Mouse (Mus musculus): ENCODE data around the gene Lat2. TPM values are rescaled to one million over a fixed set of nuclear protein-coding genes. Genes with fewer than 3 reads are reported as not detected.

Gene Lat2
- polyA plus RNA-seq, 1 experiment from 2014 or later, result 1.6 TPM

- 80% methylated on average over 8 of the region's 8 CpGs for WGBS (ENCODE audit: insufficient replicate concordance)
- DNase-seq (no peak), ATAC-seq (ENCODE audit: low read depth) (no peak)
- H3K4me1 ChIP-seq (replicated peaks), result peaks cover 6% of the 10 kb centered on the region
- peak overlapping the region; percentile 24; the same call in 1 of the 2 replicates for H3K27ac ChIP-seq
- H3K36me3 ChIP-seq, result peaks cover 36% of the 10 kb centered on the region
- H3K9me3 ChIP-seq (replicated peaks), result no peaks in the 10 kb centered on the region
- no peaks in the 10 kb centered on the region for H3K27me3 ChIP-seq
- H3K4me3 ChIP-seq (replicated peaks), result no peak overlapping the region
- no peak overlapping the region for H3K4me2 ChIP-seq
- no peak overlapping the region for H3K9ac ChIP-seq
These were observed 529 bp downstream of the Lat2 start for GRCm38 (mm10) chr5:134614296-134614695.

- Histone ChIP-seq H3K4me2 (no peak overlapping the region), H3K27ac (no peak overlapping the region; the same call in 1 of the 2 replicates), H3K27me3 (no peaks in the 10 kb centered on the region), H3K9me3 (replicated peaks) (no peaks in the 10 kb centered on the region), H3K36me3 (peaks cover 30% of the 10 kb centered on the region), H3K9ac (no peak overlapping the region), H3K4me1 (replicated peaks) (peaks cover 6% of the 10 kb centered on the region), H3K4me3 (replicated peaks) (no peak overlapping the region)
- ATAC-seq (ENCODE audit: low read depth) (no peak), DNase-seq (no peak)
- WGBS (ENCODE audit: insufficient replicate concordance), result 62% methylated on average over 9 of the region's 9 CpGs
These were observed 1.1 kb downstream of the Lat2 start for GRCm38 (mm10) chr5:134613727-134614126.

- Histone ChIP-seq H3K4me2 (no peak overlapping the region), H3K4me1 (replicated peaks) (peaks cover 6% of the 10 kb centered on the region), H3K4me3 (replicated peaks) (no peak overlapping the region), H3K36me3 (peaks cover 14% of the 10 kb centered on the region), H3K27ac (no peak overlapping the region), H3K9me3 (replicated peaks) (no peaks in the 10 kb centered on the region), H3K9ac (no peak overlapping the region), H3K27me3 (no peaks in the 10 kb centered on the region)
- WGBS (ENCODE audit: insufficient replicate concordance), result 36% methylated on average over 8 of the region's 8 CpGs
- DNase-seq (no peak), ATAC-seq (ENCODE audit: low read depth) (no peak)
These were observed 2.9 kb downstream of the Lat2 start for GRCm38 (mm10) chr5:134611810-134612521.

GRCm38 (mm10) chr5:134609916-134610643 lies 4.7 kb downstream of the Lat2 start:
- Histone ChIP-seq H3K4me3 (replicated peaks) (no peak overlapping the region), H3K4me2 (no peak overlapping the region), H3K36me3 (no peaks in the 10 kb centered on the region; the same call in 1 of the 2 replicates), H3K9ac (no peak overlapping the region), H3K9me3 (replicated peaks) (no peaks in the 10 kb centered on the region), H3K27ac (no peak overlapping the region), H3K27me3 (no peaks in the 10 kb centered on the region), H3K4me1 (replicated peaks) (peaks cover 6% of the 10 kb centered on the region)
- ATAC-seq (ENCODE audit: low read depth) (no peak), DNase-seq (no peak)
- 75% methylated on average over 12 of the region's 12 CpGs for WGBS (ENCODE audit: insufficient replicate concordance)

- ATAC-seq (ENCODE audit: low read depth) (peak; percentile 42; the same call in 1 of the 2 replicates), DNase-seq (no peak)
- Histone ChIP-seq H3K36me3 (no peaks in the 10 kb centered on the region), H3K27me3 (no peaks in the 10 kb centered on the region), H3K9ac (no peak overlapping the region), H3K9me3 (replicated peaks) (no peaks in the 10 kb centered on the region), H3K4me3 (replicated peaks) (no peak overlapping the region), H3K27ac (0 out of 2 replicates have a peak overlapping the region, but pooled peaks have one; percentile 34), H3K4me1 (replicated peaks) (peaks cover 6% of the 10 kb centered on the region), H3K4me2 (no peak overlapping the region)
- WGBS (ENCODE audit: insufficient replicate concordance), result 18% methylated on average over 5 of the region's 5 CpGs
These were observed 7.7 kb downstream of the Lat2 start for GRCm38 (mm10) chr5:134607121-134607520.

- no peaks in the 10 kb centered on the region for H3K9me3 ChIP-seq (replicated peaks)
- H3K36me3 ChIP-seq, result no peaks in the 10 kb centered on the region
- H3K4me1 ChIP-seq (replicated peaks), result no peaks in the 10 kb centered on the region; the same call in 1 of the 2 replicates
- no peak overlapping the region for H3K4me3 ChIP-seq (replicated peaks)
- ATAC-seq (ENCODE audit: low read depth), result no peak
- no peaks in the 10 kb centered on the region for H3K27me3 ChIP-seq
- no peak overlapping the region for H3K4me2 ChIP-seq
- H3K9ac ChIP-seq, result no peak overlapping the region
- H3K27ac ChIP-seq, result peak overlapping the region; percentile 34; the same call in 1 of the 2 replicates
- no peak for DNase-seq
These were observed 8.5 kb downstream of the Lat2 start for GRCm38 (mm10) chr5:134606314-134606713.

GRCm38 (mm10) chr5:134604376-134604775 lies 10.4 kb downstream of the Lat2 start:
- Histone ChIP-seq H3K4me1 (replicated peaks) (no peaks in the 10 kb centered on the region; the same call in 1 of the 2 replicates), H3K9me3 (replicated peaks) (no peaks in the 10 kb centered on the region), H3K9ac (no peak overlapping the region), H3K4me3 (replicated peaks) (no peak overlapping the region), H3K4me2 (no peak overlapping the region), H3K27me3 (no peaks in the 10 kb centered on the region), H3K36me3 (peaks cover 2% of the 10 kb centered on the region), H3K27ac (no peak overlapping the region)
- DNase-seq (no peak), ATAC-seq (ENCODE audit: low read depth) (no peak)
- 61% methylated on average over 11 of the region's 11 CpGs for WGBS (ENCODE audit: insufficient replicate concordance)

GRCm38 (mm10) chr5:134597711-134598110 lies 17.1 kb downstream of the Lat2 start:
- no peak for ATAC-seq (ENCODE audit: low read depth)
- WGBS (ENCODE audit: insufficient replicate concordance), result 89% methylated on average over 10 of the region's 10 CpGs
- H3K36me3 ChIP-seq, result peaks cover 67% of the 10 kb centered on the region
- no peak overlapping the region for H3K4me3 ChIP-seq (replicated peaks)
- DNase-seq, result no peak
- no peak overlapping the region for H3K4me2 ChIP-seq
- H3K9ac ChIP-seq, result no peak overlapping the region
- no peaks in the 10 kb centered on the region for H3K9me3 ChIP-seq (replicated peaks)
- peaks cover 15% of the 10 kb centered on the region for H3K4me1 ChIP-seq (replicated peaks)
- H3K27me3 ChIP-seq, result no peaks in the 10 kb centered on the region
- no peak overlapping the region for H3K27ac ChIP-seq

- Histone ChIP-seq H3K9me3 (replicated peaks) (no peaks in the 10 kb centered on the region), H3K9ac (peak overlapping the region; percentile 50), H3K4me3 (replicated peaks) (0 out of 2 replicates have a peak overlapping the region, but pooled peaks have one; percentile 6), H3K27me3 (no peaks in the 10 kb centered on the region), H3K36me3 (peaks cover 94% of the 10 kb centered on the region), H3K4me1 (replicated peaks) (peaks cover 38% of the 10 kb centered on the region), H3K27ac (peak overlapping the region; percentile 84), H3K4me2 (peak overlapping the region; percentile 41)
- peak; percentile 71 for DNase-seq
- ATAC-seq (ENCODE audit: low read depth), result peak; percentile 95
- 27% methylated on average over 9 of the region's 9 CpGs for WGBS (ENCODE audit: insufficient replicate concordance)
These were observed 21.7 kb downstream of the Lat2 start for GRCm38 (mm10) chr5:134593093-134593492.

GRCm38 (mm10) chr5:134592026-134592581 lies 22.7 kb downstream of the Lat2 start:
- DNase-seq, result no peak
- peak overlapping the region; percentile 84 for H3K27ac ChIP-seq
- ATAC-seq (ENCODE audit: low read depth), result no peak
- peaks cover 38% of the 10 kb centered on the region for H3K4me1 ChIP-seq (replicated peaks)
- no peaks in the 10 kb centered on the region for H3K9me3 ChIP-seq (replicated peaks)
- peak overlapping the region; percentile 50; the same call in 1 of the 2 replicates for H3K9ac ChIP-seq
- peaks cover 92% of the 10 kb centered on the region for H3K36me3 ChIP-seq
- H3K27me3 ChIP-seq, result no peaks in the 10 kb centered on the region
- peak overlapping the region; percentile 41; the same call in 1 of the 2 replicates for H3K4me2 ChIP-seq
- 65% methylated on average over 11 of the region's 11 CpGs for WGBS (ENCODE audit: insufficient replicate concordance)
- H3K4me3 ChIP-seq (replicated peaks), result no peak overlapping the region

GRCm38 (mm10) chr5:134589900-134590299 lies 24.9 kb downstream of the Lat2 start:
- no peaks in the 10 kb centered on the region for H3K9me3 ChIP-seq (replicated peaks)
- H3K36me3 ChIP-seq, result peaks cover 79% of the 10 kb centered on the region
- H3K4me1 ChIP-seq (replicated peaks), result peaks cover 52% of the 10 kb centered on the region
- no peak overlapping the region for H3K9ac ChIP-seq
- ATAC-seq (ENCODE audit: low read depth), result no peak
- H3K27me3 ChIP-seq, result no peaks in the 10 kb centered on the region
- H3K4me2 ChIP-seq, result no peak overlapping the region
- WGBS (ENCODE audit: insufficient replicate concordance), result 66% methylated on average over 3 of the region's 3 CpGs
- no peak overlapping the region for H3K4me3 ChIP-seq (replicated peaks)
- no peak overlapping the region; the same call in 1 of the 2 replicates for H3K27ac ChIP-seq
- no peak for DNase-seq

All from liver, embryonic 13.5 days (tissue).